Mouse (Mus musculus): ENCODE data around the gene Olfr578. TPM values are rescaled to one million over a fixed set of nuclear protein-coding genes. Genes with fewer than 3 reads are reported as not detected.

Gene Olfr578
- polyA plus RNA-seq, 1 experiment from 2014 or later, result not detected

- H3K4me2 ChIP-seq (ENCODE audit: low read depth, low read length), result no peak overlapping the region
- H3K27ac ChIP-seq (ENCODE audit: low read depth, low read length), result no peak overlapping the region
- no peaks in the 10 kb centered on the region for H3K27me3 ChIP-seq (ENCODE audit: control insufficient read depth, insufficient read depth, low read length)
- 92% methylated on average over 1 of the region's 1 CpGs for WGBS
- H3K4me3 ChIP-seq (ENCODE audit: low read depth, low read length), result no peak overlapping the region
- H3K4me1 ChIP-seq (ENCODE audit: control insufficient read depth, insufficient read depth, low read length), result no peaks in the 10 kb centered on the region
- no peaks in the 10 kb centered on the region for H3K9me3 ChIP-seq (ENCODE audit: control insufficient read depth, low read length)
- ATAC-seq (ENCODE audit: low read depth), result no peak
- H3K36me3 ChIP-seq (ENCODE audit: control insufficient read depth, insufficient read depth, low read length), result no peaks in the 10 kb centered on the region
- H3K9ac ChIP-seq (replicated peaks; ENCODE audit: low read depth, low read length), result no peak overlapping the region
Observed at GRCm38 (mm10) chr7:102943417-102943816, 45.7 kb downstream of the Olfr578 start.

- ATAC-seq (ENCODE audit: low read depth), result no peak
- no peak within 1 kb of the TSS for H3K9ac ChIP-seq (replicated peaks; ENCODE audit: low read depth, low read length)
- H3K27ac ChIP-seq (ENCODE audit: low read depth, low read length), result no peak within 1 kb of the TSS
- no peaks in the 10 kb centered on the region for H3K4me1 ChIP-seq (ENCODE audit: control insufficient read depth, insufficient read depth, low read length)
- H3K4me2 ChIP-seq (ENCODE audit: low read depth, low read length), result no peak within 1 kb of the TSS
- H3K9me3 ChIP-seq (ENCODE audit: control insufficient read depth, low read length), result no peaks in the 10 kb centered on the region
- H3K4me3 ChIP-seq (ENCODE audit: low read depth, low read length), result no peak within 1 kb of the TSS
- no peaks in the 10 kb centered on the region for H3K36me3 ChIP-seq (ENCODE audit: control insufficient read depth, insufficient read depth, low read length)
- H3K27me3 ChIP-seq (ENCODE audit: control insufficient read depth, insufficient read depth, low read length), result no peaks in the 10 kb centered on the region
- 93% methylated on average over 2 of the region's 2 CpGs for WGBS
Observed at GRCm38 (mm10) chr7:102942475-102942874, 46.6 kb downstream of the Olfr578 start, which contains the start of gene Olfr573-ps1. TSS of gene Olfr573-ps1 (minus strand) at chr7:102942575.

Other genes with a start within 250 kb of the Olfr578 start
- not detected in 2 replicates for gene Olfr560, start 230.0 kb downstream of the Olfr578 start, polyA plus RNA-seq (2014; fragmentation: Nextera tagmentation; extraction: Ambion mirVana)
- 0.19 TPM in 1 of 2 replicates, not detected in the other for gene Olfr78, start 229.9 kb downstream of the Olfr578 start, polyA plus RNA-seq (2014; fragmentation: Nextera tagmentation; extraction: Ambion mirVana)
- not detected in 2 replicates for gene Olfr561, start 218.1 kb downstream of the Olfr578 start, polyA plus RNA-seq (2014; fragmentation: Nextera tagmentation; extraction: Ambion mirVana)
- gene Olfr564, start 185.8 kb downstream of the Olfr578 start, polyA plus RNA-seq (2014; fragmentation: Nextera tagmentation; extraction: Ambion mirVana), result not detected in 2 replicates
- gene Olfr566, start 130.6 kb downstream of the Olfr578 start, polyA plus RNA-seq (2014; fragmentation: Nextera tagmentation; extraction: Ambion mirVana), result not detected in 2 replicates
- gene Olfr568, start 112.2 kb downstream of the Olfr578 start, polyA plus RNA-seq (2014; fragmentation: Nextera tagmentation; extraction: Ambion mirVana), result not detected in 2 replicates
- gene Olfr569, start 98.4 kb downstream of the Olfr578 start, polyA plus RNA-seq (2014; fragmentation: Nextera tagmentation; extraction: Ambion mirVana), result not detected in 2 replicates
- gene Olfr570, start 94.7 kb downstream of the Olfr578 start, polyA plus RNA-seq (2014; fragmentation: Nextera tagmentation; extraction: Ambion mirVana), result not detected in 2 replicates
- 0.18 TPM in 1 of 2 replicates, not detected in the other for gene Olfr571, start 71.8 kb downstream of the Olfr578 start, polyA plus RNA-seq (2014; fragmentation: Nextera tagmentation; extraction: Ambion mirVana)
- not detected in 2 replicates for gene Olfr572, start 64.9 kb downstream of the Olfr578 start, polyA plus RNA-seq (2014; fragmentation: Nextera tagmentation; extraction: Ambion mirVana)
- not detected in 2 replicates for gene Olfr573-ps1, start 46.7 kb downstream of the Olfr578 start, polyA plus RNA-seq (2014; fragmentation: Nextera tagmentation; extraction: Ambion mirVana)
- not detected in 2 replicates for gene Olfr574, start 40.9 kb downstream of the Olfr578 start, polyA plus RNA-seq (2014; fragmentation: Nextera tagmentation; extraction: Ambion mirVana)
- not detected in 2 replicates for gene Olfr575, start 30.5 kb downstream of the Olfr578 start, polyA plus RNA-seq (2014; fragmentation: Nextera tagmentation; extraction: Ambion mirVana)
- not detected in 2 replicates for gene Olfr576, start 26.7 kb downstream of the Olfr578 start, polyA plus RNA-seq (2014; fragmentation: Nextera tagmentation; extraction: Ambion mirVana)
- not detected in 2 replicates for gene Olfr577, start 13.4 kb downstream of the Olfr578 start, polyA plus RNA-seq (2014; fragmentation: Nextera tagmentation; extraction: Ambion mirVana)
- not detected in 2 replicates for gene Olfr582, start 48.7 kb upstream of the Olfr578 start, polyA plus RNA-seq (2014; fragmentation: Nextera tagmentation; extraction: Ambion mirVana)
- gene Olfr583, start 62.0 kb upstream of the Olfr578 start, polyA plus RNA-seq (2014; fragmentation: Nextera tagmentation; extraction: Ambion mirVana), result not detected in 2 replicates
- gene Olfr584, start 92.6 kb upstream of the Olfr578 start, polyA plus RNA-seq (2014; fragmentation: Nextera tagmentation; extraction: Ambion mirVana), result not detected in 2 replicates
- gene Olfr585, start 108.4 kb upstream of the Olfr578 start, polyA plus RNA-seq (2014; fragmentation: Nextera tagmentation; extraction: Ambion mirVana), result not detected in 2 replicates
- not detected in 2 replicates for gene Olfr586, start 136.3 kb upstream of the Olfr578 start, polyA plus RNA-seq (2014; fragmentation: Nextera tagmentation; extraction: Ambion mirVana)
- not detected in 2 replicates for gene Olfr588-ps1, start 151.6 kb upstream of the Olfr578 start, polyA plus RNA-seq (2014; fragmentation: Nextera tagmentation; extraction: Ambion mirVana)
- gene Olfr589, start 167.0 kb upstream of the Olfr578 start, polyA plus RNA-seq (2014; fragmentation: Nextera tagmentation; extraction: Ambion mirVana), result not detected in 2 replicates
- not detected in 2 replicates for gene Olfr591, start 189.0 kb upstream of the Olfr578 start, polyA plus RNA-seq (2014; fragmentation: Nextera tagmentation; extraction: Ambion mirVana)
- not detected in 2 replicates for gene Olfr592, start 195.5 kb upstream of the Olfr578 start, polyA plus RNA-seq (2014; fragmentation: Nextera tagmentation; extraction: Ambion mirVana)
- not detected in 2 replicates for gene Olfr593, start 222.5 kb upstream of the Olfr578 start, polyA plus RNA-seq (2014; fragmentation: Nextera tagmentation; extraction: Ambion mirVana)
- not detected in 2 replicates for gene Olfr594, start 227.7 kb upstream of the Olfr578 start, polyA plus RNA-seq (2014; fragmentation: Nextera tagmentation; extraction: Ambion mirVana)